ENCODE assay signal across 8 mouse cellular contexts in the genomic region with DNA sequence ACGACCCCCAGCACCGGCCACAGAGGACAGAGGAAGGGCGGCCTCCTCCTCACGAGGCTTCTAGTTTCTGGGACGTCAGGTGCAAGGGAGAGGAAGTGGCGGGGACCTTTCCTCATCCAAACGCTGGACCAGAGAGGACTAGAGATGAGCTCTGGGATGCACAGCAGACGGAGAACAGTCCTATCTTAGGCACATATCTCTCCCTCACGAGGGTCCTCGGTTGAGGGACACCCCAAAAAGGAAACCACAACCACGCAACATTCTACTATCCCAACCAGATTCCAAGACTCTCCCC. TPM values are rescaled to one million over a fixed set of nuclear protein-coding genes. Genes with fewer than 3 reads are reported as not detected.
DNase-seq lines count a peak whose midpoint lies in the region; ATAC-seq and TF ChIP-seq lines count a peak whose summit lies in the region.

No protein-coding gene starts in this region.

- TF ChIP-seq POLR2A in MEL (IDR thresholded peaks at IDR 0.05; ENCODE audit: control insufficient read depth in 1 of 2, insufficient read depth in 1 of 2, low read depth in 1 of 2, low read length in 2 of 2, poor library complexity in 1 of 2), result no peak

- no peak for DNase-seq in heart, postnatal 25 days (ENCODE audit: low spot score)
- DNase-seq in MEL (ENCODE audit: low read depth, low spot score), result peak; percentile 47
- DNase-seq in spleen, postnatal 36 days (ENCODE audit: low spot score in 2 of 2), result no peak
- DNase-seq in cerebellum, postnatal 4 days (ENCODE audit: low spot score in 2 of 2), result no peak
- DNase-seq in cerebellum, postnatal 25 days, result no peak

- H3K9ac ChIP-seq in heart, embryonic 12.5 days, result peak overlapping the region; percentile 94
- peak overlapping the region; percentile 88 for H3K9ac ChIP-seq in MEL (ENCODE audit: control insufficient read depth, low read depth, low read length, poor library complexity, severe bottlenecking)
- H3K9ac ChIP-seq in hindbrain, embryonic 13.5 days, result peak overlapping the region; percentile 99
- peak overlapping the region; percentile 97 for H3K9ac ChIP-seq in midbrain, embryonic 12.5 days (replicated peaks)

- TF ChIP-seq EP300 in MEL (IDR thresholded peaks at IDR 0.05; ENCODE audit: low read depth in 1 of 2, low read length in 2 of 2), result no peak

- peaks cover 2% of the 10 kb centered on the region; the same call in 1 of the 2 replicates for H3K36me3 ChIP-seq in heart, embryonic 12.5 days
- peaks cover 1 to 4% of the 10 kb centered on the region in 2 experiments; a peak in 1 of 4 replicates for H3K36me3 ChIP-seq in MEL (ENCODE audit: control insufficient read depth in 1 of 2, insufficient read depth in 2 of 2, low read length in 2 of 2)
- H3K36me3 ChIP-seq in hindbrain, embryonic 13.5 days, result peaks cover 4% of the 10 kb centered on the region; the same call in 1 of the 2 replicates
- H3K36me3 ChIP-seq in midbrain, embryonic 12.5 days, result peaks cover 13% of the 10 kb centered on the region; the same call in 1 of the 2 replicates

- TF ChIP-seq RAD21 in MEL (IDR thresholded peaks at IDR 0.05; ENCODE audit: low read depth, low read length), result no peak

- peaks cover 66% of the 10 kb centered on the region for H3K4me1 ChIP-seq in heart, embryonic 12.5 days (replicated peaks)
- peaks cover 5 to 26% of the 10 kb centered on the region in 2 experiments for H3K4me1 ChIP-seq in MEL (ENCODE audit: control insufficient read depth in 1 of 2, insufficient read depth in 2 of 2, low read length in 2 of 2)
- peaks cover 65% of the 10 kb centered on the region for H3K4me1 ChIP-seq in hindbrain, embryonic 13.5 days (replicated peaks)
- H3K4me1 ChIP-seq in midbrain, embryonic 12.5 days, result peaks cover 69% of the 10 kb centered on the region

- TF ChIP-seq CTCF in MEL (IDR thresholded peaks at IDR 0.05 in 2 of 3, conservative IDR thresholded peaks at IDR 0.05 in 1 of 3; ENCODE audit: control insufficient read depth in 1 of 3, insufficient read depth in 1 of 3, low read depth in 2 of 3, low read length in 3 of 3, poor library complexity in 1 of 3, severe bottlenecking in 1 of 3), result no peak

- peaks cover 5% of the 10 kb centered on the region for H3K9me3 ChIP-seq in heart, embryonic 12.5 days (replicated peaks)
- H3K9me3 ChIP-seq in MEL (replicated peaks; ENCODE audit: insufficient read depth, low read length), result no peaks in the 10 kb centered on the region
- H3K9me3 ChIP-seq in hindbrain, embryonic 13.5 days, result no peaks in the 10 kb centered on the region
- H3K9me3 ChIP-seq in midbrain, embryonic 12.5 days, result no peaks in the 10 kb centered on the region

- peaks cover 50% of the 10 kb centered on the region for H3K79me2 ChIP-seq in MEL (ENCODE audit: control insufficient read depth, insufficient read depth, low read length, poor library complexity)

- H3K27ac ChIP-seq in heart, embryonic 12.5 days (ENCODE audit: poor library complexity, severe bottlenecking), result no peak overlapping the region
- H3K27ac ChIP-seq in MEL (ENCODE audit: control insufficient read depth, low read depth, low read length), result no peak overlapping the region; the same call in 1 of the 2 replicates
- H3K27ac ChIP-seq in hindbrain, embryonic 13.5 days, result peak overlapping the region; percentile 99
- peak overlapping the region; percentile 47 for H3K27ac ChIP-seq in midbrain, embryonic 12.5 days (replicated peaks)

- intact Hi-C loops in heart, postnatal 25 days (cut with DNase I), result no loop called here

- H3K4me3 ChIP-seq in heart, embryonic 12.5 days, result peak overlapping the region; percentile 84
- peak overlapping the region; percentile 65 to 93 for H3K4me3 ChIP-seq in MEL (ENCODE audit: control insufficient read depth in 1 of 2, insufficient read depth in 1 of 2, low read depth in 2 of 2, low read length in 2 of 2)
- H3K4me3 ChIP-seq in hindbrain, embryonic 13.5 days, result peak overlapping the region; percentile 90
- H3K4me3 ChIP-seq in midbrain, embryonic 12.5 days, result peak overlapping the region; percentile 91

- peak overlapping the region; percentile 100 for H3K4me2 ChIP-seq in heart, embryonic 12.5 days
- peak overlapping the region; percentile 99 for H3K4me2 ChIP-seq in hindbrain, embryonic 13.5 days
- peak overlapping the region; percentile 75 for H3K4me2 ChIP-seq in midbrain, embryonic 12.5 days (replicated peaks)

- H3K27me3 ChIP-seq in heart, embryonic 12.5 days (replicated peaks), result peaks cover 51% of the 10 kb centered on the region
- no peaks in the 10 kb centered on the region for H3K27me3 ChIP-seq in MEL (ENCODE audit: control insufficient read depth in 1 of 2, insufficient read depth in 2 of 2, low read length in 2 of 2)
- H3K27me3 ChIP-seq in hindbrain, embryonic 13.5 days, result no peaks in the 10 kb centered on the region
- peaks cover 46% of the 10 kb centered on the region for H3K27me3 ChIP-seq in midbrain, embryonic 12.5 days

- no peak for ATAC-seq in heart, embryonic 12.5 days (ENCODE audit: insufficient number of reproducible peaks, low FRiP score)
- ATAC-seq in hindbrain, embryonic 13.5 days (ENCODE audit: low FRiP score), result no peak
- ATAC-seq in midbrain, embryonic 12.5 days (ENCODE audit: low FRiP score, low read depth), result no peak

- 2% methylated on average over 11 of the region's 11 CpGs for WGBS in heart, embryonic 12.5 days
- 2% methylated on average over 11 of the region's 11 CpGs for WGBS in hindbrain, embryonic 13.5 days
- under 1% methylated on average over 11 of the region's 11 CpGs for WGBS in midbrain, embryonic 12.5 days

TF ChIP-seq in MEL, 35 proteins besides CTCF, POLR2A, EP300 and RAD21:
- TF ChIP-seq MAFK (IDR thresholded peaks at IDR 0.05; ENCODE audit: borderline replicate concordance, low read depth, low read length) (no peak), ELF1 (IDR thresholded peaks at IDR 0.05; ENCODE audit: low read depth, low read length) (no peak), JUND (IDR thresholded peaks at IDR 0.05; ENCODE audit: low read depth, low read length) (no peak), BHLHE40 (IDR thresholded peaks at IDR 0.05; ENCODE audit: borderline replicate concordance, low read depth, low read length) (no peak), SIN3A (IDR thresholded peaks at IDR 0.05; ENCODE audit: low read length) (no peak), POLR2AphosphoS5 (IDR thresholded peaks at IDR 0.05; ENCODE audit: borderline replicate concordance, low read depth, low read length) (no peak), RCOR1 (IDR thresholded peaks at IDR 0.05; ENCODE audit: low read depth, low read length) (no peak), TAL1 (IDR thresholded peaks at IDR 0.05; ENCODE audit: low read length) (no peak), CHD1 (IDR thresholded peaks at IDR 0.05; ENCODE audit: low read depth, low read length) (no peak), KAT2A (conservative IDR thresholded peaks at IDR 0.05; ENCODE audit: low read depth, low read length) (no peak), ZKSCAN1 (IDR thresholded peaks at IDR 0.05; ENCODE audit: low read depth, low read length) (no peak), ZC3H11A (IDR thresholded peaks at IDR 0.05; ENCODE audit: low read depth, low read length) (no peak), MEF2A (IDR thresholded peaks at IDR 0.05; ENCODE audit: extremely low read depth, insufficient replicate concordance, low read depth, low read length, poor library complexity, severe bottlenecking) (no peak), POLR2AphosphoS2 (IDR thresholded peaks at IDR 0.05; ENCODE audit: low read length) (no peak)

RNA-seq across cellular contexts. Expression of gene Ptprs, which starts 2.7 kb away (rescaled TPM):
- polyA plus RNA-seq in heart, embryonic 12.5 days (2016; fragmentation: Nextera tagmentation; extraction: Ambion mirVana), result 86.8 and 90.2 TPM in 2 replicates
- 10 to 100 TPM; 42.2 to 52.2 TPM for total RNA-seq in heart, postnatal 25 days (2021)
- total RNA-seq in MEL (2012; rRNA removed), result 37.2 and 51.6 TPM in 2 replicates
- polyA plus RNA-seq in MEL (2012; ENCODE audit: insufficient read depth in 1 of 2, insufficient read length in 2 of 2, low read depth in 1 of 2, low replicate concordance in 2 of 2, missing spikeins in 1 of 2), result 100 to 1,000 TPM in 1 of 2 experiments, 10 to 100 TPM in 1; 80.9 to 324 TPM
- 273 TPM in 2 replicates for polyA plus RNA-seq in hindbrain, embryonic 13.5 days (2015; fragmentation: Nextera tagmentation; extraction: Ambion mirVana)
- polyA plus RNA-seq in midbrain, embryonic 12.5 days (2016; fragmentation: Nextera tagmentation; extraction: Ambion mirVana), result 290 and 332 TPM in 2 replicates

RNA-seq across cellular contexts. Expression of gene Znrf4, which starts 38.7 kb away (rescaled TPM):
- not detected in 2 replicates for polyA plus RNA-seq in heart, embryonic 12.5 days (2016; fragmentation: Nextera tagmentation; extraction: Ambion mirVana)
- not detected for total RNA-seq in heart, postnatal 25 days (2021)
- not detected in 2 replicates for total RNA-seq in MEL (2012; rRNA removed)
- not detected for polyA plus RNA-seq in MEL (2012; ENCODE audit: insufficient read depth in 1 of 2, insufficient read length in 2 of 2, low read depth in 1 of 2, low replicate concordance in 2 of 2, missing spikeins in 1 of 2)
- not detected in 2 replicates for polyA plus RNA-seq in hindbrain, embryonic 13.5 days (2015; fragmentation: Nextera tagmentation; extraction: Ambion mirVana)
- not detected in 2 replicates for polyA plus RNA-seq in midbrain, embryonic 12.5 days (2016; fragmentation: Nextera tagmentation; extraction: Ambion mirVana)

Comparison
In these comparisons a context has a peak if more than half of its experiments do, and no peak if none do; other contexts are left out.
1. H3K27ac ChIP-seq: peak in hindbrain, embryonic 13.5 days (single experiment) and midbrain, embryonic 12.5 days (single experiment); none in heart, embryonic 12.5 days (single experiment) and MEL (single experiment).
2. Peak in every context shown above with its lines, with median percentiles within 50 percentile points of each other: H3K4me2 ChIP-seq, H3K4me3 ChIP-seq and H3K9ac ChIP-seq.